ENCODE assay signal across 8 mouse cellular contexts in genomic region chr3:138431835-138432234, GRCm38 (mm10). TPM values are rescaled to one million over a fixed set of nuclear protein-coding genes. Genes with fewer than 3 reads are reported as not detected.
DNase-seq lines count a peak whose midpoint lies in the region; ATAC-seq lines count a peak whose summit lies in the region.
"Had no signal": no experiment of that assay in that cellular context is flagged by ENCODE, and none has a peak within 500 bp of the region (broad histone marks: within the 10 kb centered on the region; RNA-seq: fewer than 3 reads in every experiment).

No protein-coding gene starts in this region.

- H3K4me1 ChIP-seq in midbrain, embryonic 14.5 days (ENCODE audit: control insufficient read depth, insufficient read depth, low read length), result no peaks in the 10 kb centered on the region

- H3K4me3 ChIP-seq in midbrain, embryonic 14.5 days (replicated peaks; ENCODE audit: low read depth, low read length), result no peak overlapping the region

- H3K27ac ChIP-seq in midbrain, embryonic 14.5 days (replicated peaks; ENCODE audit: low read depth, low read length), result no peak overlapping the region

- H3K27me3 ChIP-seq in midbrain, embryonic 14.5 days (ENCODE audit: control insufficient read depth, insufficient read depth, low read length), result no peaks in the 10 kb centered on the region

- H3K9me3 ChIP-seq in midbrain, embryonic 14.5 days (ENCODE audit: control insufficient read depth, low read length), result no peaks in the 10 kb centered on the region

- ATAC-seq in midbrain, embryonic 14.5 days (ENCODE audit: low FRiP score, low TSS enrichment), result no peak

- WGBS in midbrain, embryonic 14.5 days, result 67% methylated on average over 2 of the region's 2 CpGs

- no peak overlapping the region for H3K9ac ChIP-seq in midbrain, embryonic 14.5 days (replicated peaks; ENCODE audit: low read length)

- H3K36me3 ChIP-seq in midbrain, embryonic 14.5 days (ENCODE audit: control insufficient read depth, insufficient read depth, low read length), result no peaks in the 10 kb centered on the region

- H3K4me2 ChIP-seq in midbrain, embryonic 14.5 days (ENCODE audit: low read length), result no peak overlapping the region

- peak; percentile 37 for DNase-seq in kidney, postnatal 14 days
- DNase-seq in kidney, adult 8-10 months, result no peak
- DNase-seq in MEL-GATA-1-ER (ENCODE audit: extremely low read depth, low read depth), result peak; percentile 46
- DNase-seq in embryo, embryonic 10 days (ENCODE audit: low spot score), result peak; percentile 41
- peak; percentile 88 for DNase-seq in midbrain, embryonic 14.5 days
- DNase-seq in adrenal gland, postnatal 4 days (ENCODE audit: low spot score in 2 of 2), result no peak
- DNase-seq in urinary bladder, postnatal 36 days (ENCODE audit: low spot score in 2 of 2), result no peak

RNA-seq across cellular contexts. Expression of gene Adh5, which starts 11.1 kb away (rescaled TPM):
- polyA plus RNA-seq in midbrain, embryonic 14.5 days (2014; fragmentation: Nextera tagmentation; extraction: Ambion mirVana), result 220 and 238 TPM in 2 replicates
- total RNA-seq in adrenal gland, postnatal 4 days (2021), result 100 to 1,000 TPM; 259 to 303 TPM

RNA-seq across cellular contexts. Expression of gene Adh4, which starts 16.6 kb away (rescaled TPM):
- not detected in 2 replicates for polyA plus RNA-seq in midbrain, embryonic 14.5 days (2014; fragmentation: Nextera tagmentation; extraction: Ambion mirVana)
- total RNA-seq in adrenal gland, postnatal 4 days (2021), result 1 to 10 TPM in 1 of 2 experiments, under 1 TPM in 1; 0.22 to 1.0 TPM
- total RNA-seq: left cerebral cortex, postnatal 25 days had no signal

RNA-seq across cellular contexts. Expression of gene Metap1, which starts 57.5 kb away (rescaled TPM):
- 48.2 and 60.3 TPM in 2 replicates for polyA plus RNA-seq in midbrain, embryonic 14.5 days (2014; fragmentation: Nextera tagmentation; extraction: Ambion mirVana)
- total RNA-seq in adrenal gland, postnatal 4 days (2021), result 10 to 100 TPM; 55.8 to 59.4 TPM

Comparison
In these comparisons a context has a peak if more than half of its experiments do, and no peak if none do; other contexts are left out.
1. DNase-seq: peak in kidney, postnatal 14 days (single experiment), MEL-GATA-1-ER (single experiment), embryo, embryonic 10 days (single experiment) and midbrain, embryonic 14.5 days (single experiment); none in kidney, adult 8-10 months (0 of 2), adrenal gland, postnatal 4 days (0 of 2) and urinary bladder, postnatal 36 days (0 of 2).